Mouse (Mus musculus): ENCODE measurements around the gene Ifne.

DNA sequence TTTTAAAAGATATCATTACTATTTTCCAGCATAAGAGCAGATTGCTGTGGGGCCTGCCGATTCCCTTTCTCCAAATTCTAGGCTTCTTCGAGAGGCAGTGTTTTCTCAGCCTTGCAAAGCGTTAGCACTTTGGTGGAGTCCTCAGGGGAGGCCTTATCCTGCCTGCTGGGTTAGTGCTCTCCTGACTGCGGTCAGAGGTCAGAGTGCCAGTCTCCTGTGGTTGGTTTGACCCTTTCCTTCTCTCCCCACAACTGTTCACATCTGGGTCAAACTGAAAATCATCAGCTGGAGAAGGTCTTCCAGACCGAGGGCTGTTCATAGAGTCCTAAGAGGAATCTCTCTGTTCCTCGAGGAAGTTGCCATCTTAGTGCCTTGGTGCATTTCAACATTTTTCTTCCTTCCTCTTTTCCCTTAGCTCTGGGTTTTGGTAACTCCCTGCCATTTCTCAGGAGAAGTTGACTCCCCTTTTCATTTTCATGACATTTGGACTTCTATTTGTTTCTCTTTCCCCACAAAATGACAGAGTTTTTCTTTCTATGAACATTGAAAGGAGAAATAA is 14.9 kb downstream of the Ifne start:
- TF ChIP-seq POLR2A (IDR thresholded peaks at IDR 0.05; ENCODE audit: extremely low read depth, insufficient read depth, low read length) (no peak), CTCF (IDR thresholded peaks at IDR 0.05; ENCODE audit: low read depth, low read length) (no peak)
